Mouse (Mus musculus) kidney, adult 9 months (tissue): Measurements from ENCODE around the gene Furin.
A peak's percentile ranks its signal among the peaks of the same experiment; 100 is the strongest.

ENCODE experiments used
- DNase-seq: peaks from one replicate; pipeline ENCODE4 v3.0.0; 2022

Gene Furin

GRCm38 (mm10) chr7:80405188-80405695 is at the start of gene Furin:
TSS of gene Furin (minus strand) at chr7:80405436.
- no peak for DNase-seq

- no peak for DNase-seq
These were observed 49.5 kb upstream of the Furin start for GRCm38 (mm10) chr7:80454786-80455185.

- DNase-seq = no peak
These were observed 48.8 kb upstream of the Furin start for GRCm38 (mm10) chr7:80453997-80454396.

- DNase-seq = no peak
These were observed 47.9 kb upstream of the Furin start for GRCm38 (mm10) chr7:80453121-80453520.

- DNase-seq = no peak
These were observed 47.0 kb upstream of the Furin start for GRCm38 (mm10) chr7:80452241-80452640.

DNA sequence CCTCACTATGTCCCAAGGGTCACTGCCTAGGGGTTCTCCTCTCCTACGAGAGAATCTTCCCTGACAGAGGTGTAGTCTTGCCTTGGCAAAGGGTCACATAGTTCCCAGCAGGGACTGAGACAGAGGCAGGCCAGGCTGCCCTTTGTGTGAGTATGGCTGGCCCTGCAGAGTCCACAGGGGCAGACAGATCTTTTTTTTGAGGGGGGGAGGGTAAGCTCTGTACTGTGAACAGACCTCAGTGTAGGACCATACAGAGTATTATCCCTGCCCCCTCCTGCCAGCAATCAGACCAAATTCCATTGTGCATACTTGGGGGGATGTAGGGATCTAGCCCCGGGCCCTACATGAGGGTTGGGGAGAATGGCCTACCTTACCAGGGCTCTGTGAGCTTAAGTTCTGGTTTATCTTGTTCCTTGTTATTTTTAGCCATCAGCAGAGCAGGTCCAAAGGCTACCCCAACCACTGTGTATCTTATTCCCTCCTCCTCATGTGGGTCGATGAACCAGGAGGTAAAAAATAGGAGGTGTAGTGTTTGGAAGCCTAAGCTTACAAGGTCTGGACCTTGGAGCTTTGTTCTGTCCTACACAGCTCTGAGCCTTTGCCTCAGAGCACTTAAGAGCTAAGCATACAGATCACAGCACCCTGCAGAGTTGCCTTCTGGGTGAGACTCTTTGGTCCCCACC is 46.5 kb upstream of the Furin start:
- DNase-seq = peak; percentile 41

- DNase-seq = no peak
These were observed 45.1 kb upstream of the Furin start for GRCm38 (mm10) chr7:80450354-80450753.

GRCm38 (mm10) chr7:80449620-80450091 is 44.4 kb upstream of the Furin start:
- no peak for DNase-seq

DNA sequence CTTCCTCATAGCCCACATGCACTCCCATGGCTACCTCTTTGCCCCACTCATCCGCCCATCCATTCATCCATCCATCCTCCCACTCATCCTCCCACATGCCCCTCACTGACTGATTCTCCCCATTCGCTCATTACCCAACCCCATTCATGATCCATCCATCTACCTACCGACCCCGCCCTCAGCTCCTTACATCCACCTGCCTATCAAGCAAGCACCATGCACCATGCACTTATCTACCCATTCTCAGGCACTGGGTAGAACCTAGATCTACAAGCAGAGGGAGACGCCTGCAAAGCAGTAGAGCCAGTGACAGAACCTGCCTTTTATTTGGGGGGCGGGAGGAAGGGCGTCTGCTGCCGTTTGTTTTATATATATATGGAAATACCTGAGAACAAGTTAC is 42.1 kb upstream of the Furin start:
- DNase-seq = no peak

GRCm38 (mm10) chr7:80446221-80446878 is 41.1 kb upstream of the Furin start:
- no peak for DNase-seq

- no peak for DNase-seq
These were observed 40.3 kb upstream of the Furin start for GRCm38 (mm10) chr7:80445492-80445891.

DNA sequence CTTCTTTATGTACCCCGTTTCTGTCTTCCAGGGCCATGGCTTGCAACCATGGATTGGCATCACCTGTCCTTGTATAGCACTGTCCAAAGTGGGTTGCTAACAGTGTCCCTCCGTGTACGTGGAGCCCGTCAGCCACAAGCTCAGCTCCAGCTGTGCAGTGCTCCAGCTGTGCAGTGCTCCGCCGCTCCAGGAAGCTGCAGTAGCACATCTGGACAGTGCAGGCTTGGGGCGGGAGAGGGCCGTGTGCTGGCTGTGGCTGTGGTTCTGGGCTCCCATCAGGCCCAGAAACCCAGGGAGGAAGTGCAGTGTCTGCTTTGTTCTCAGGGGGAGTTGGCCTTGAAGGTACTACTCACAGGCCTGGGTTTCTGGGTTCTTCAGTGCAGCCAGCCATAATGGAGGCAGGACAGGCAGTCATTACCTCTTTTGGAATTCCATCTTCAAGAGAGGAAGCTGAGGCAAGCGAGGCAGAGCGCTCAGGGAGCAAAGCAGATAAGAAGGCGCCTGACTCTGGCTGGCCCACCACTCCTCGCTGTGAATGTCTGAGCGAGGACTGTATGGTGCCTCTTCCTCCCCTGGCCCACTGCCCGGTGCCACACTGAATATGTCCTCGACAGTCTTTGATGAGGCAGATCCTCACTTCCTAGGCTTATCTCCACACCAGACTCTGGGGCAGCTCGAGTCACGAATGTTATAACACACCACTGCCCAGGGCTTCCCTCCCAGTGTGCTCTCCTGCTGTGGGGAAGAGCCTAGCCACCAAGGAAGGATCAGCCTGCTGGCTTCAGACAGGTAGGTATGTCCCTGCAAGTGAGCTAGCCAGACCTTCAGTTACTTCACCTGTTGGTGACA is 39.4 kb upstream of the Furin start:
- DNase-seq = no peak

DNA sequence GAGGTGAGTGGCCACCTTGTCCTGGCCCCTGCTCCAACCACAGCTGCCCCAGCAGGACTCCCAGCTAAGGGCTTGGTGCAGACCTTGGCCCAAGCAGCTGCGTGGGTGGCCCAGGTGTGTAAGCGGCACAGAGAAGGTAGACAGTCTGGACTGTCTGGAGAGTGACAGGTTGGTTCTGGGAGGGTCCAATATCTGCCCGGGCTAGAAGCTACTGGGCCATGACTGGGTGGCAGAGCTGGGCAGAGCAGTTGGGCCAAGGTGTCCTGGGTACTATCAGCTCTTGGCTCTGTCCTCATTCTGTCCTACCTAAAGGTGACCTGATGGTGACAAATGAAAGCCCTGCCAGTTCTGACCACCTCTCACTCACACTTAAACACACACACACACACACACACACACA is 37.9 kb upstream of the Furin start:
- DNase-seq = no peak

GRCm38 (mm10) chr7:80441986-80442904 is 37.0 kb upstream of the Furin start:
- DNase-seq = no peak

DNA sequence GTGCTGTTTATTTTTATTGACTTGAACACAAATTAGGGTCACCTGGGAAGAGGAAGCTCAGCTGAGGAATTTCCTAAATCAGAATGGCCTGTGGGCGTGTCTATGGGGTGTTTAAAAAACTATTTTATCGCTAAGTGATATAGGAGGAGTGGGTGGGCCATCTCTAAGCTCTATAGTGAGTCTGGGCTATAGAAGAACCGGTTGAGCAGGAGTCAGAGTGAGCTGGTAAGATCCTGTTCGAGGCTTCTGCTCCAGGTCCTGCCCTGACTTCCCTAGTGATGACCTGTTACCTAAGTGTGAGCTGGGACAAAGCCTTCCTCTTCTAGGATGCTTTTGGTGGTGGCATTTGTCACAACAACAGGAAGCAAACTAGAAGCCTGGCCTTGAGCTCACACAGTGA is 35.4 kb upstream of the Furin start:
- DNase-seq = no peak

GRCm38 (mm10) chr7:80439789-80440488 is 34.7 kb upstream of the Furin start:
- DNase-seq = no peak

DNA sequence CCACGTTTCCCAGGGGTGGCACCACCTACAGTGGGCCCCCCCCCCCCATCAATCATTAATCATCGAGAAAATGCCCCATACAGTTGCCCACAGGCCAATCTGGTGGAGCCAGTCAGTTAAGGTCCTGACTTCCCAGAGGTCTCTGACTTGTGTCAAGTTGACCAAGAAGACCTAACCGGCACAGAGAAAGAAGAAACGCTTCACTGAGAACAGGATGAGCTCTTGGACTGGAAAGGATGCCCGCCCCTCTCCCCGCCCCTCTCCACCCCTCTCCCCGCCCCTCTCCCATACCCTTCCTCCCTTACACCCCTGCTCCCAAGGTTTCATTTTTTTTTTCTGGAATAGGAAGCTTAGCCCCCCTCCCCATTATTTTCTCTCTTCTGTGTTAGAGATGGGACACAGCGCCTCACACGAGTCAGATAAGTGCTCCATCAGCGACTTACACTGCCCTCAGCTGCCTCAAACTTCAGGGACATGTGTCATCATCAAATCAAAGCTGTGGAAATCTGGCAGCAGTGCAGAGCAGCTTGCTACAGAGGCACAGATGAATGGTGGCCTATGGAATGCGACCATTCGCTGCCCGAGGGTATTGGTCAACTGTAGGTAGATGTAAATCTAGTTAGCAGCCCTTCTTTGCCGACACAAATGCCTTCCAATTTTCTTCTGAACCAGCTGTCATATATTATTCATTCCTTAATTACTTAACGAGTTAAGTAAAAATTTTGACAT is 34.0 kb upstream of the Furin start:
- peak; percentile 40 for DNase-seq

- peak; percentile 46 for DNase-seq
These were observed 31.3 kb upstream of the Furin start for GRCm38 (mm10) chr7:80436571-80436970.

- DNase-seq = no peak
These were observed 30.4 kb upstream of the Furin start for GRCm38 (mm10) chr7:80435594-80435993.

DNA sequence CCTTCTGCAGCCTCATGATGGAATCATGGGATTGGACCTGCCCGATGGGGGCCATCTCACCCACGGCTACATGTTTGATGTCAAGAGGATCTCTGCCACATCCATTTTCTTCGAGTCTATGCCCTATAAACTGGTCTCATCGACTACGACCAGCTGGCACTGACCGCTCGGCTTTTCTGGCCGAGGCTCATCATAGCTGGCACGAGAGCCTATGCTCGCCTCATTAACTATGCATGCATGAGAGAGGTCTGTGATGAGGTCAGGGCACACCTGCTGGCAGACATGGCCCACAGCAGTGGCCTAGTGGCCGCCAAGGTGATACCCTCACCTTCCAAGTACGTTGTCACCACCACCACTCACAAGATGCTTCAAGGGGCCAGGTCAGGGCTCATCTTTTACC is 24.4 kb upstream of the Furin start:
- DNase-seq = peak; percentile 37

DNA sequence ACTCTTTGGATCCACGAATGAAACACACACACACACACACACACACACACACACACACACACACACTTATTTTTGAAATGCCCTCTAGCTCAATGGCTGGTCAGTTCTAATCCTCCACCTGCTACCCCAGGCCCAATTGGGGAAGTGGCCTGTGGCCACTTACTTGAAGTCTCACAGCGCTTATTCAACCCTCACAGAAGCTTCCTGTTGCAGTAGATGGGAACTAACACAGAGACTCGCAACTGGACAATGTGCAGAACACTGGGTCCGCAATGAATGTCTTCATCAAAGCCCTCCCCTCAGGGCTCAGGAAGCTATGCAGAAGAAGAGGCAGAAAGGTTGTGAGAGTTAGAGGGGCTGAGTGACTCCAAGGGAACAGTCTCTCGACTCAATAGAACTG is 22.5 kb upstream of the Furin start:
- DNase-seq = no peak
